Mouse (Mus musculus) limb, embryonic 15.5 days (tissue): ENCODE data around the gene Usp32. TPM values are rescaled to one million over a fixed set of nuclear protein-coding genes. Genes with fewer than 3 reads are reported as not detected.

Experiments
- ATAC-seq: fragments of 200-750 bp; cut with Nextera tagmentation; 2 replicates; pipeline ENCODE4 v1.8.0; 2017; ENCODE audit warnings: low read depth, moderate TSS enrichment; ENCODE audit not compliant: insufficient number of reproducible peaks, low FRiP score, low TSS enrichment
- H3K27ac ChIP-seq: fragments of 300-500 bp; sonication (generic); 2 replicates; pipeline ENCODE4 v1.5.1; 2015; ENCODE audit warnings: moderate library complexity, mild to moderate bottlenecking, inconsistent platforms
- H3K27me3 ChIP-seq: fragments of 300-500 bp; sonication (generic); 2 replicates; pipeline ENCODE4 v1.6.1; 2015; ENCODE audit warnings: inconsistent platforms
- H3K36me3 ChIP-seq: fragments of 300-500 bp; sonication (generic); 2 replicates; pipeline ENCODE4 v1.6.1; 2015; ENCODE audit warnings: inconsistent platforms
- H3K4me1 ChIP-seq: fragments of 300-500 bp; sonication (generic); 2 replicates; pipeline ENCODE4 v1.6.1; 2015; ENCODE audit warnings: inconsistent platforms
- H3K4me2 ChIP-seq: fragments of 300-500 bp; sonication (generic); 2 replicates; pipeline ENCODE4 v1.6.1; 2015; ENCODE audit warnings: mild to moderate bottlenecking, inconsistent platforms
- H3K4me3 ChIP-seq: fragments of 300-500 bp; sonication (generic); 2 replicates; pipeline ENCODE4 v1.5.1; 2015; ENCODE audit warnings: mild to moderate bottlenecking, inconsistent platforms
- H3K9ac ChIP-seq: fragments of 300-500 bp; sonication (generic); 2 replicates; pipeline ENCODE4 v1.6.1; 2015; ENCODE audit warnings: inconsistent platforms
- H3K9me3 ChIP-seq: fragments of 300-500 bp; sonication (generic); 2 replicates; pipeline ENCODE4 v1.6.1; 2016; ENCODE audit warnings: inconsistent platforms
- WGBS: fragments of 180-500 bp; shearing (Covaris S2); methylation state at CpG from one replicate; pipeline ENCODE4 v1.1.7; 2015; 5-methylcytosine and 5-hydroxymethylcytosine counted together
- polyA plus RNA-seq: library from polyadenylated mRNA; unstranded; fragments of >200 nt; fragmentation: Nextera tagmentation; extraction: Ambion mirVana; gene quantifications from 2 replicates; pipeline ENCODE4 v1.2.1, GENCODE M21; 2015

Usp32 gene
- polyA plus RNA-seq, 1 experiment from 2014 or later, result 3.8 TPM

- Histone ChIP-seq H3K9me3 (no peaks in the 10 kb centered on the region), H3K4me3 (no peak overlapping the region), H3K4me1 (no peaks in the 10 kb centered on the region), H3K27ac (no peak overlapping the region), H3K36me3 (no peaks in the 10 kb centered on the region), H3K9ac (no peak overlapping the region), H3K4me2 (no peak overlapping the region), H3K27me3 (no peaks in the 10 kb centered on the region)
- ATAC-seq, result no peak
- WGBS, result 56% methylated on average over 5 of the region's 5 CpGs
Observed at GRCm38 (mm10) chr11:84973661-84974060, 166.3 kb downstream of the Usp32 start.

- Histone ChIP-seq H3K36me3 (no peaks in the 10 kb centered on the region), H3K27ac (no peak overlapping the region), H3K4me3 (no peak overlapping the region), H3K9ac (no peak overlapping the region), H3K27me3 (no peaks in the 10 kb centered on the region), H3K9me3 (no peaks in the 10 kb centered on the region), H3K4me2 (no peak overlapping the region), H3K4me1 (no peaks in the 10 kb centered on the region)
- ATAC-seq, result no peak
- 45% methylated on average over 3 of the region's 3 CpGs for WGBS
Observed at GRCm38 (mm10) chr11:84972067-84972466, 167.9 kb downstream of the Usp32 start.

GRCm38 (mm10) chr11:84968775-84969174 is 171.2 kb downstream of the Usp32 start:
- Histone ChIP-seq H3K36me3 (no peaks in the 10 kb centered on the region), H3K9me3 (no peaks in the 10 kb centered on the region), H3K4me2 (no peak overlapping the region), H3K27ac (no peak overlapping the region), H3K27me3 (no peaks in the 10 kb centered on the region), H3K9ac (no peak overlapping the region), H3K4me3 (no peak overlapping the region), H3K4me1 (no peaks in the 10 kb centered on the region)
- no peak for ATAC-seq
- 55% methylated on average over 6 of the region's 6 CpGs for WGBS

- no peak overlapping the region for H3K27ac ChIP-seq
- no peak overlapping the region for H3K4me2 ChIP-seq
- no peak overlapping the region for H3K4me3 ChIP-seq
- no peaks in the 10 kb centered on the region for H3K9me3 ChIP-seq
- H3K4me1 ChIP-seq, result no peaks in the 10 kb centered on the region
- 79% methylated on average over 4 of the region's 4 CpGs for WGBS
- no peak overlapping the region for H3K9ac ChIP-seq
- no peak for ATAC-seq
- no peaks in the 10 kb centered on the region for H3K36me3 ChIP-seq
- H3K27me3 ChIP-seq, result no peaks in the 10 kb centered on the region
Observed at GRCm38 (mm10) chr11:84968309-84968708, 171.7 kb downstream of the Usp32 start.

- ATAC-seq, result no peak; the same call in 1 of the 2 replicates
- H3K9me3 ChIP-seq, result no peaks in the 10 kb centered on the region
- 30% methylated on average over 5 of the region's 5 CpGs for WGBS
- no peaks in the 10 kb centered on the region for H3K36me3 ChIP-seq
- no peaks in the 10 kb centered on the region for H3K4me1 ChIP-seq
- H3K27me3 ChIP-seq, result no peaks in the 10 kb centered on the region
- H3K4me3 ChIP-seq, result no peak overlapping the region
- H3K4me2 ChIP-seq, result no peak overlapping the region
- H3K27ac ChIP-seq, result no peak overlapping the region
- no peak overlapping the region for H3K9ac ChIP-seq
Observed at GRCm38 (mm10) chr11:84967113-84967512, 172.8 kb downstream of the Usp32 start.

- Histone ChIP-seq H3K4me3 (no peak overlapping the region), H3K4me1 (no peaks in the 10 kb centered on the region), H3K27ac (no peak overlapping the region), H3K9ac (no peak overlapping the region), H3K9me3 (no peaks in the 10 kb centered on the region), H3K4me2 (no peak overlapping the region), H3K36me3 (no peaks in the 10 kb centered on the region), H3K27me3 (no peaks in the 10 kb centered on the region)
- ATAC-seq, result no peak
- 77% methylated on average over 4 of the region's 4 CpGs for WGBS
Observed at GRCm38 (mm10) chr11:84966696-84967095, 173.3 kb downstream of the Usp32 start.

GRCm38 (mm10) chr11:84963556-84963955 is 176.4 kb downstream of the Usp32 start:
- H3K4me1 ChIP-seq, result no peaks in the 10 kb centered on the region
- WGBS, result 76% methylated on average over 3 of the region's 3 CpGs
- H3K4me3 ChIP-seq, result no peak overlapping the region
- H3K9ac ChIP-seq, result no peak overlapping the region
- H3K27me3 ChIP-seq, result peaks cover 16% of the 10 kb centered on the region
- no peaks in the 10 kb centered on the region for H3K9me3 ChIP-seq
- no peak for ATAC-seq
- H3K36me3 ChIP-seq, result no peaks in the 10 kb centered on the region
- no peak overlapping the region for H3K27ac ChIP-seq
- no peak overlapping the region for H3K4me2 ChIP-seq

GRCm38 (mm10) chr11:84962536-84962935 is 177.4 kb downstream of the Usp32 start:
- H3K4me2 ChIP-seq, result no peak overlapping the region
- H3K27me3 ChIP-seq, result peaks cover 27% of the 10 kb centered on the region
- H3K4me3 ChIP-seq, result no peak overlapping the region
- no peak overlapping the region for H3K27ac ChIP-seq
- no peaks in the 10 kb centered on the region for H3K9me3 ChIP-seq
- no peak for ATAC-seq
- no peak overlapping the region for H3K9ac ChIP-seq
- 90% methylated on average over 4 of the region's 4 CpGs for WGBS
- no peaks in the 10 kb centered on the region for H3K36me3 ChIP-seq
- peaks cover 7% of the 10 kb centered on the region for H3K4me1 ChIP-seq

- Histone ChIP-seq H3K9ac (no peak overlapping the region), H3K27me3 (peaks cover 36% of the 10 kb centered on the region), H3K4me3 (no peak overlapping the region), H3K9me3 (no peaks in the 10 kb centered on the region), H3K4me2 (no peak overlapping the region), H3K27ac (no peak overlapping the region), H3K36me3 (no peaks in the 10 kb centered on the region), H3K4me1 (peaks cover 11% of the 10 kb centered on the region)
- ATAC-seq, result no peak
- WGBS, result 96% methylated on average over 4 of the region's 4 CpGs
Observed at GRCm38 (mm10) chr11:84961571-84961970, 178.4 kb downstream of the Usp32 start.

- no peak overlapping the region for H3K27ac ChIP-seq
- ATAC-seq, result no peak
- peaks cover 44% of the 10 kb centered on the region for H3K27me3 ChIP-seq
- H3K9me3 ChIP-seq, result no peaks in the 10 kb centered on the region
- H3K4me2 ChIP-seq, result no peak overlapping the region
- H3K9ac ChIP-seq, result no peak overlapping the region
- H3K4me1 ChIP-seq, result peaks cover 11% of the 10 kb centered on the region
- H3K4me3 ChIP-seq, result no peak overlapping the region
- 77% methylated on average over 6 of the region's 6 CpGs for WGBS
- H3K36me3 ChIP-seq, result no peaks in the 10 kb centered on the region
Observed at GRCm38 (mm10) chr11:84960780-84961179, 179.2 kb downstream of the Usp32 start.

GRCm38 (mm10) chr11:84960291-84960690 is 179.7 kb downstream of the Usp32 start:
- Histone ChIP-seq H3K4me2 (no peak overlapping the region), H3K36me3 (no peaks in the 10 kb centered on the region), H3K4me1 (peaks cover 11% of the 10 kb centered on the region), H3K27ac (no peak overlapping the region), H3K4me3 (no peak overlapping the region), H3K9ac (no peak overlapping the region), H3K27me3 (peaks cover 45% of the 10 kb centered on the region), H3K9me3 (no peaks in the 10 kb centered on the region)
- ATAC-seq, result no peak
- WGBS, result 45% methylated on average over 3 of the region's 3 CpGs

GRCm38 (mm10) chr11:84959701-84960181 is 180.2 kb downstream of the Usp32 start:
- Histone ChIP-seq H3K27ac (no peak overlapping the region), H3K36me3 (no peaks in the 10 kb centered on the region), H3K4me1 (peaks cover 11% of the 10 kb centered on the region), H3K4me2 (no peak overlapping the region), H3K9ac (no peak overlapping the region), H3K9me3 (no peaks in the 10 kb centered on the region), H3K4me3 (no peak overlapping the region), H3K27me3 (peaks cover 45% of the 10 kb centered on the region)
- WGBS, result 5% methylated on average over 9 of the region's 9 CpGs
- ATAC-seq, result no peak

GRCm38 (mm10) chr11:84959181-84959580 is 180.8 kb downstream of the Usp32 start:
- H3K4me2 ChIP-seq, result no peak overlapping the region
- H3K9ac ChIP-seq, result no peak overlapping the region
- WGBS, result 32% methylated on average over 5 of the region's 5 CpGs
- no peaks in the 10 kb centered on the region for H3K36me3 ChIP-seq
- no peak overlapping the region for H3K27ac ChIP-seq
- no peak overlapping the region for H3K4me3 ChIP-seq
- peaks cover 45% of the 10 kb centered on the region for H3K27me3 ChIP-seq
- ATAC-seq, result no peak
- peaks cover 11% of the 10 kb centered on the region for H3K4me1 ChIP-seq
- no peaks in the 10 kb centered on the region for H3K9me3 ChIP-seq
